Mouse (Mus musculus) small intestine, adult 2 months (tissue): Measurements from ENCODE around the gene Eef2.

Experiments used
- CTCF ChIP-seq: fragments of 200-500 bp; IDR thresholded peaks from 2 replicates; pipeline ENCODE4 v1.5.1; 2012; ENCODE audit warnings: low read depth, mild to moderate bottlenecking, control low read depth, inconsistent platforms, low read length, moderate library complexity, mixed read lengths; ENCODE audit not compliant: insufficient replicate concordance, insufficient read length; ENCODE audit errors: extremely low read depth
- POLR2A ChIP-seq: fragments of 200-500 bp; IDR thresholded peaks from 2 replicates; pipeline ENCODE4 v1.6.1; 2012; ENCODE audit warnings: low read depth, mild to moderate bottlenecking, control low read depth, inconsistent platforms, low read length, moderate library complexity

DNA sequence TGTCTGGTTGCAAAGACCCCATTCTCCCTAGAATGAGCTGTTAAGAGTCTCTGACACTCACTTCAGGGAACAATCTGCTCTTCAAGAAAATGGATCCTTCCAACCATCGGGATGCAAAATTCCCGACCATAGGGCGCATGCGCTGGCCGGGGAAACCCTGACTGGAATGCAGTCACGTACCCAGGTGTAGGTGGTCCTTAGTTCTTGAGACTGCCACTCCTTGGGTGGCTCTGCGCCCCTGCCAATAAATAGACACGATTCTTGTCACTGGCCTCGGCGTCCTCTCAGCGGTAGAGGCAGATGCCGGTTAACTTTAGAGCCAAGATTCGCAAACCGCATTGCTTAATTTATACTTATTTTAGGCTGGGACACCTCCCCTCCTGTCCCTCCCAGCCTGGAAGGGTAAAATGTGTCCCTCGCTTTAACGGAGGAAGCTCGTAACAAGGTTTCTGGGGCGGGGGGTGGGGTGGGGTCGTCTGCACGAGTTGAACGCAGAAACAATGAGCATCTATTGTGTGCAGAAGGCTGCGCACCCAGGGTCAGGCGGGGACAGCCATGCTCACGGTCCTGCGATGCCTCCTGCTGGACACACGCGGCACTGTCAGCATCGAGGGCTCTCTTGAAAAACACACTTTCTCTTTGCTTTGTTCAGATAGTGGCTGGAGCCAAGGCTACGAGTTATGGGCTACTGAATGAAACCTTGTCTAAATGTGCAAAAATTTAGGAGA lies 1.6 kb upstream of the Eef2 start:
- TF ChIP-seq POLR2A = no peak
- peak; percentile 96 for TF ChIP-seq CTCF
